Mouse (Mus musculus): ENCODE data around the gene Acot4. TPM values are rescaled to one million over a fixed set of nuclear protein-coding genes. Genes with fewer than 3 reads are reported as not detected.
A peak's percentile ranks its signal among the peaks of the same experiment; 100 is the strongest.
"Not testable (repeated sequence)": the region's sequence is repeated elsewhere in the genome, so short reads cannot be mapped to it uniquely, and the experiment has no call there.

Gene Acot4
- polyA plus RNA-seq, 1 experiment from 2014 or later = 0.31 TPM

DNA sequence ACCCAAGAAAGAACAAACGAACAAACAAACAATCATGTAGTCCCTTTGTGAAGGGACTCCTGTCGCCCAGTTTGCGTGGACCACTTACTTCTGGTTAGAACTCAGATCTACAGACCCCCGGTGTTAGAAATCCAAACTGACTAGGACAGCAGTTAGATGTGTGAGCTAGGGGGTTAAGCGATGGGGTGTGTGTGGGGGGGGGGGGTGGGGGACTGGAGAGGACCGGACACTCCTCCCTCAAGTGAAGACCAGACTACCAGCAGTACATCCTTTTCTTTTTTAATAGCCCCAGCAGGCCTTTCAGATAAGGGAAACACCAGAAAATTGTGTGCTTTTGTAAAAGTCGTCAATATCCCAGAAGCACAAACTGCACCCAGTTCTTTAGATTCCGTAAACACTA, 29.4 kb upstream of the Acot4 start:
- ATAC-seq (replicated peaks; ENCODE audit: low FRiP score) (no peak), DNase-seq (ENCODE audit: low spot score) (no peak)
- Histone ChIP-seq H3K27me3 (ENCODE audit: control insufficient read depth, insufficient read depth, low read length) (no peaks in the 10 kb centered on the region), H3K27ac (ENCODE audit: low read depth, low read length) (0 out of 2 replicates have a peak overlapping the region, but pooled peaks have one; percentile 58), H3K4me1 (replicated peaks; ENCODE audit: control insufficient read depth, insufficient read depth, low read length) (peaks cover 11% of the 10 kb centered on the region; the same call in 1 of the 2 replicates), H3K9me3 (ENCODE audit: control insufficient read depth, low read length) (no peaks in the 10 kb centered on the region), H3K36me3 (ENCODE audit: control insufficient read depth, insufficient read depth, low read length) (no peaks in the 10 kb centered on the region), H3K9ac (ENCODE audit: low read length) (peak overlapping the region; percentile 63), H3K4me2 (ENCODE audit: low read depth, low read length, severe bottlenecking) (peak overlapping the region; percentile 57; the same call in 1 of the 2 replicates), H3K4me3 (ENCODE audit: low read depth, low read length) (peak overlapping the region; percentile 34; the same call in 1 of the 2 replicates)
- WGBS = 53% methylated on average over 8 of the region's 8 CpGs

- peak within 1 kb of the TSS; percentile 34 for H3K4me3 ChIP-seq (ENCODE audit: low read depth, low read length)
- peak within 1 kb of the TSS; percentile 57 for H3K4me2 ChIP-seq (ENCODE audit: low read depth, low read length, severe bottlenecking)
- not testable (repeated sequence) for H3K27me3 ChIP-seq (ENCODE audit: control insufficient read depth, insufficient read depth, low read length); H3K9me3 ChIP-seq (ENCODE audit: control insufficient read depth, low read length); H3K36me3 ChIP-seq (ENCODE audit: control insufficient read depth, insufficient read depth, low read length)
- WGBS = 2% methylated on average over 60 of the region's 70 CpGs
- peak; percentile 95 for ATAC-seq (replicated peaks; ENCODE audit: low FRiP score)
- 0 out of 2 replicates have a peak within 1 kb of the TSS, but pooled peaks have one; percentile 58 for H3K27ac ChIP-seq (ENCODE audit: low read depth, low read length)
- H3K4me1 ChIP-seq (replicated peaks; ENCODE audit: control insufficient read depth, insufficient read depth, low read length) = peaks cover 11% of the 10 kb centered on the region; the same call in 1 of the 2 replicates
- peak within 1 kb of the TSS; percentile 63 for H3K9ac ChIP-seq (ENCODE audit: low read length)
- DNase-seq (ENCODE audit: low spot score) = peak; percentile 83
Observed at GRCm38 (mm10) chr12:84009171-84009965, 28.8 kb upstream of the Acot4 start, which contains the start of gene Acot1. TSS of gene Acot1 (plus strand) at chr12:84009490.

- DNase-seq (ENCODE audit: low spot score) = no peak
- no peak overlapping the region for H3K27ac ChIP-seq (ENCODE audit: low read depth, low read length)
- 84% methylated on average over 3 of the region's 3 CpGs for WGBS
- H3K4me2 ChIP-seq (ENCODE audit: low read depth, low read length, severe bottlenecking) = peak overlapping the region; percentile 57; the same call in 1 of the 2 replicates
- no peaks in the 10 kb centered on the region for H3K27me3 ChIP-seq (ENCODE audit: control insufficient read depth, insufficient read depth, low read length)
- H3K9ac ChIP-seq (ENCODE audit: low read length) = no peak overlapping the region; the same call in 1 of the 2 replicates
- no peaks in the 10 kb centered on the region for H3K9me3 ChIP-seq (ENCODE audit: control insufficient read depth, low read length)
- no peaks in the 10 kb centered on the region for H3K36me3 ChIP-seq (ENCODE audit: control insufficient read depth, insufficient read depth, low read length)
- ATAC-seq (replicated peaks; ENCODE audit: low FRiP score) = no peak
- H3K4me3 ChIP-seq (ENCODE audit: low read depth, low read length) = peak overlapping the region; percentile 34
- H3K4me1 ChIP-seq (replicated peaks; ENCODE audit: control insufficient read depth, insufficient read depth, low read length) = peaks cover 11% of the 10 kb centered on the region; the same call in 1 of the 2 replicates
Observed at GRCm38 (mm10) chr12:84010201-84010600, 28.0 kb upstream of the Acot4 start.

GRCm38 (mm10) chr12:84011251-84012040, 26.7 kb upstream of the Acot4 start:
- Histone ChIP-seq H3K4me1 (replicated peaks; ENCODE audit: control insufficient read depth, insufficient read depth, low read length) (peaks cover 11% of the 10 kb centered on the region; the same call in 1 of the 2 replicates), H3K27me3 (ENCODE audit: control insufficient read depth, insufficient read depth, low read length) (no peaks in the 10 kb centered on the region), H3K27ac (ENCODE audit: low read depth, low read length) (no peak overlapping the region), H3K9ac (ENCODE audit: low read length) (no peak overlapping the region), H3K4me2 (ENCODE audit: low read depth, low read length, severe bottlenecking) (peak overlapping the region; percentile 39; the same call in 1 of the 2 replicates), H3K9me3 (ENCODE audit: control insufficient read depth, low read length) (no peaks in the 10 kb centered on the region), H3K4me3 (ENCODE audit: low read depth, low read length) (peak overlapping the region; percentile 2; the same call in 1 of the 2 replicates), H3K36me3 (ENCODE audit: control insufficient read depth, insufficient read depth, low read length) (no peaks in the 10 kb centered on the region)
- 36% methylated on average over 12 of the region's 12 CpGs for WGBS
- DNase-seq (ENCODE audit: low spot score) (peak; percentile 78), ATAC-seq (replicated peaks; ENCODE audit: low FRiP score) (peak; percentile 54)

GRCm38 (mm10) chr12:84013130-84013529, 25.0 kb upstream of the Acot4 start:
- Histone ChIP-seq H3K9me3 (ENCODE audit: control insufficient read depth, low read length) (no peaks in the 10 kb centered on the region), H3K27ac (ENCODE audit: low read depth, low read length) (no peak overlapping the region), H3K4me1 (replicated peaks; ENCODE audit: control insufficient read depth, insufficient read depth, low read length) (peaks cover 11% of the 10 kb centered on the region; the same call in 1 of the 2 replicates), H3K27me3 (ENCODE audit: control insufficient read depth, insufficient read depth, low read length) (no peaks in the 10 kb centered on the region), H3K36me3 (ENCODE audit: control insufficient read depth, insufficient read depth, low read length) (no peaks in the 10 kb centered on the region), H3K4me3 (ENCODE audit: low read depth, low read length) (no peak overlapping the region), H3K4me2 (ENCODE audit: low read depth, low read length, severe bottlenecking) (no peak overlapping the region), H3K9ac (ENCODE audit: low read length) (no peak overlapping the region)
- 67% methylated on average over 6 of the region's 6 CpGs for WGBS
- no peak for ATAC-seq (replicated peaks; ENCODE audit: low FRiP score)
- peak; percentile 52 for DNase-seq (ENCODE audit: low spot score)

DNA sequence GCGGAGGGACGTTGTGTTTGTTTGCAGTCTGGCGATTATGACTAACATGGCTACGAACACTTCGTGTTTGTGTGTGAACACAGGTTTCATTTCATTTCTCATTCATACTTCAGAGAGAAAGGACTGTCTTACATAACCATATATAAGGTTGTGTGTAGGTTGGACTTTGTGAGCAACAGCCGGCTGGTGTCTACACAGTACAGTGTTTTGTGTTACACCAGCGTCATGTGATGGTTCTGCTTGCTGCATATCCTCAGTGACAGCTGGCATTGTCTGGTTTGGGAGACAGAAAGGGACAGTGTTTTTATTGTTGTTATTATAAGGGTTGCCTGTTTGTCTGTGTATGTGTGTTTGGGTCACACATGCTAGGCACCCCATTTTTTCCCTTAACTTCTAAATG, 24.5 kb upstream of the Acot4 start:
- Histone ChIP-seq H3K4me3 (ENCODE audit: low read depth, low read length) (no peak overlapping the region), H3K27ac (ENCODE audit: low read depth, low read length) (no peak overlapping the region), H3K4me1 (replicated peaks; ENCODE audit: control insufficient read depth, insufficient read depth, low read length) (peaks cover 11% of the 10 kb centered on the region; the same call in 1 of the 2 replicates), H3K36me3 (ENCODE audit: control insufficient read depth, insufficient read depth, low read length) (no peaks in the 10 kb centered on the region), H3K9me3 (ENCODE audit: control insufficient read depth, low read length) (no peaks in the 10 kb centered on the region), H3K9ac (ENCODE audit: low read length) (no peak overlapping the region), H3K27me3 (ENCODE audit: control insufficient read depth, insufficient read depth, low read length) (no peaks in the 10 kb centered on the region), H3K4me2 (ENCODE audit: low read depth, low read length, severe bottlenecking) (no peak overlapping the region)
- DNase-seq (ENCODE audit: low spot score) = no peak
- 91% methylated on average over 7 of the region's 7 CpGs for WGBS
- ATAC-seq (replicated peaks; ENCODE audit: low FRiP score) = no peak

- H3K36me3 ChIP-seq (ENCODE audit: control insufficient read depth, insufficient read depth, low read length); H3K27me3 ChIP-seq (ENCODE audit: control insufficient read depth, insufficient read depth, low read length); DNase-seq (ENCODE audit: low spot score); H3K9me3 ChIP-seq (ENCODE audit: control insufficient read depth, low read length); H3K4me1 ChIP-seq (replicated peaks; ENCODE audit: control insufficient read depth, insufficient read depth, low read length); H3K4me3 ChIP-seq (ENCODE audit: low read depth, low read length); H3K9ac ChIP-seq (ENCODE audit: low read length); H3K4me2 ChIP-seq (ENCODE audit: low read depth, low read length, severe bottlenecking); ATAC-seq (replicated peaks; ENCODE audit: low FRiP score); H3K27ac ChIP-seq (ENCODE audit: low read depth, low read length): not testable (repeated sequence)
- WGBS = 87% methylated on average over 7 of the region's 7 CpGs
Observed at GRCm38 (mm10) chr12:84020528-84020927, 17.7 kb upstream of the Acot4 start.

DNA sequence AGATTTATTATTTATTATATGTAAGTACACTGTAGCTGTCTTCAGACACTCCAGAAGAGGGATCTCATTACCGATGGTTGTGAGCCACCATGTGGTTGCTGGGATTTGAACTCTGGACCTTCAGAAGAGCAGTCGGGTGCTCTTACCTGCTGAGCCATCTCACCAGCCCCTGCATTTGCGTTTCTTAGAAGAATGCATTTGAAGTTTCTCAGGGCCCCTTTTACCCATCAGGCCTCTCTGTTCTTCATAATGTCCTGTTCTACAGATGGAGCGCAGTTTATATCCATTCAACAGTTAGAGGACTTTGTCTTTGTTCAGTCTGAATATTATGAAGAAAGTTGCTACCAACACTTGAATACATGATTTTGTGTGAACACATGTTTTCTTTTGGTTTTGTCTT, 15.9 kb upstream of the Acot4 start:
- not testable (repeated sequence) for ATAC-seq (replicated peaks; ENCODE audit: low FRiP score); H3K4me3 ChIP-seq (ENCODE audit: low read depth, low read length); H3K27me3 ChIP-seq (ENCODE audit: control insufficient read depth, insufficient read depth, low read length); H3K9me3 ChIP-seq (ENCODE audit: control insufficient read depth, low read length); DNase-seq (ENCODE audit: low spot score); H3K4me2 ChIP-seq (ENCODE audit: low read depth, low read length, severe bottlenecking); H3K36me3 ChIP-seq (ENCODE audit: control insufficient read depth, insufficient read depth, low read length); H3K27ac ChIP-seq (ENCODE audit: low read depth, low read length); H3K4me1 ChIP-seq (replicated peaks; ENCODE audit: control insufficient read depth, insufficient read depth, low read length); H3K9ac ChIP-seq (ENCODE audit: low read length)
- 96% methylated on average over 4 of the region's 4 CpGs for WGBS
